Mouse (Mus musculus) spleen, postnatal 14 days (tissue): ENCODE data around the gene Tmub2.

Source experiments
- DNase-seq, 2 experiments: peaks; one replicate each; pipeline ENCODE4 v3.0.0; 2021 to 2022; ENCODE audit warnings: low spot score in 2 of 2

Gene Tmub2

GRCm38 (mm10) chr11:102308104-102308503 is 23.4 kb downstream of the Tmub2 start:
- DNase-seq, result no peak

GRCm38 (mm10) chr11:102308979-102309378 is 24.2 kb downstream of the Tmub2 start:
- DNase-seq, result peak; percentile 97

DNA sequence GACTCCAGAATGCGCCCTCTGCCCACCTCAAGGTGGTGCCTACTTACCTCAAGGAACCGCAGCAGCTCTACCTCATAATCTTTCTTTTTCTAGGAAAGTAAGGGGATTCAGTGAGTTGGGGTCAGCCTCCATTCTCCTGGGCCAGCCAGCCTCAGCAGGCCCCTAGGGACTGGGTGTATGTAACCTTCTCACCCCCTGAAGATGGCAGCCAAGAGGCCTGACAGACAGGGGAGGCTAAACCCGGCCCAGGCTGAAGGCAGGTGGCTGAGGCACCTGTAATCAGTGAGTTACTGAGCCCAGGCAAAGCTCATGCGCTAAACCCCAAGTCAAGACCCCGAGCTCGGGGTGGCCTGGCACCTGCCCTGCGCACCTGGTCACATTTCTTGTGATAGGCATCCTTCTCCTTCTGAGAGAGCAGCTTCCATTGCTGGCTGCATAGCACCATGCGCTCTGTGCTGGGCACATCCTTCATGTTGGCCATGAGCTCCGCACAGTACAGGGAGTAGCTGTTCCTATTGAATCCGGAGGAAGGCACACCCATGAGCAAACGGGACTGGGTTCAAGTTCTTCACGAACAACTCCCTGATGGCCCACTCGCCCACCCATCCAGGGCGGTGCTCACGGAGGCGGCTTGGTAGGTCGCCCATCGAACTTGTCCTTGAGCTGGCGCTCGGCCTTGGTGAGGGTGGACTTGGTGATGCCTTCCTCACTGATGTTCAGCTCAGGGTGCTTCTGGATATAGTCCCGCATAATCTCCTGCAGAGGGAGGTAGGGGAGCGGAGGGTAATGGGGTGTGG is 25.3 kb downstream of the Tmub2 start:
- DNase-seq, result no peak

DNA sequence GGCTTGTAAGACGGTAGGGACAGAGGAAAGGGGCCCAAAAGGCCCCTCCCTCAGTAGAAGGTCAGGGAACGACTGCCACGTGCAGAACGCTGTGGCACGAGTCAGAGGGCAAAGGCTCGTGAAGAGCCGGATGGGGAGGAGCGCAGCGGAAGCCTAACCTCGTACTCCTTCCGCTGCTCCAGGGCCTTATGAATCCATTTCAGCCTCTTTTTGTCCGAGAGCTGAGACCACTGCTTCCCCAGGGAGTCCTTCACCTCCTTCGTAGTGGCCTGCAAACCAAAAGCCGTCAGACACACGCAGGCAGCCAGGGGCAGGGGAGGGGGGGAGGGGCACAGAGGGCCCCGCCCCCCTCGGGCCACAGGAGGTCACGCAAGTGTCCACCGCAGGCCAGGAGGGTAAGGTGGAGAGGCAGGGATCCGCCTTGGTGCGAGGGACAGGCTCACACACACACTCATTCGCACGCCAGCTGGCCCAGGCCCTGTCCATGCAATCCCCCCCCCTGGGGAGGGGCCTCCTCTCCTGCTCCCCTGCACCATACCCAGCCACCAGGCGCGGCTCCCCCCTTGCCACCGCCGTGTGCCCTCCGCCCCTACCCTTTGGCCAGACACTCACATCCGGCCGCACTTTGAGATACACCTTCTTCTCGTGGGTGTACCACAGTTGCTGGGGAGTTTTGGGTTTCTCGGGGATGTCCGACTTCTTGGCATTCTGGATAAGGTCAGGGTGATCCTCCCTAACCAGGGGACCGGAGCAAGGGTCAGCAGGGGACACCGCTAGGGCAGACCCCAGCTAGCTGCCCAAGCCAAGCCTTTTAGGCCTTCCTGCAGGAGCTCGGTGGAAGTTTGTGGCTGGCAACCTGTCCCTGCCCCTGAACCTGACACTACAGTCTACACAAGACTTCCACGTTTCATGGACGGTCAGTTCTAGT is 26.3 kb downstream of the Tmub2 start:
- no peak for DNase-seq

DNA sequence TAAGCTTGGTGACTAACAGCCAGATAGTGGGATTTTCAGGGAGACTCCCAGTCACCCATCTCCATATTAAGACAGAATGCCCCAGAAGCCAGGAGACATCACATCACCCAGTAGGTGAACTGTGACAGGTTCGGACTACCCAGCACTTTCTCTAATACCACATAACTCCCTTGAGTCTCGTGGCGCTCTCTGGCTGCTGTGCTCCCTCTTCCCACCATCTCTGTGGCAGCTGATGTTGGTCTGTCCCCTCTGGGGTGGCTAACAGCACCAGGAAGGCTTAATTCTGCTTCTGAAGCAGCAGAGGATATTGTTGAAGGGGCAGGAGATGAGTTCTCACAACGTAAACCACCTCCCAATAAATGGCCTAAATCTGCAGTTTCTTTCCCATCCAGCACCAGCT is 27.2 kb downstream of the Tmub2 start:
- no peak for DNase-seq

DNA sequence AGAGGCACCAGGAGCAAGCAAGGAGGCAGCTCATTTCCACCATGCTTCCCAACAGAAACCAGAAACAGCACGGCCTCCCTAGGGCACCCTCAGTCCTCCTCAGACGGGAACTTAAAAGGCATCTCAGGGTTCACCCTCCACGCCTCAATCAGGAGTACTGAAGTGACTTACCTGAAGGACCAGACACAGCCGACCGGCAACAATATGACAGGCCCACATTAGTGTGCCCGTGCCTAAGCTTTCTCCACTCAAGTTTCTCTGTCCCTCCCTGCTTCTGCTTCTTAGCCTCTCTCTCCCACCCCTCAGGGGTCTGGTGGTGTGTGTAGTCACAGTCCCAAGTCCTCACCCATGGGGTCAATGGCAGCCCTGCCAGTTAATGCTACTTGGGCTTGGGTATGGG is 27.9 kb downstream of the Tmub2 start:
- DNase-seq, result no peak

- no peak for DNase-seq
These were observed 29.6 kb downstream of the Tmub2 start for GRCm38 (mm10) chr11:102314321-102314720.

DNA sequence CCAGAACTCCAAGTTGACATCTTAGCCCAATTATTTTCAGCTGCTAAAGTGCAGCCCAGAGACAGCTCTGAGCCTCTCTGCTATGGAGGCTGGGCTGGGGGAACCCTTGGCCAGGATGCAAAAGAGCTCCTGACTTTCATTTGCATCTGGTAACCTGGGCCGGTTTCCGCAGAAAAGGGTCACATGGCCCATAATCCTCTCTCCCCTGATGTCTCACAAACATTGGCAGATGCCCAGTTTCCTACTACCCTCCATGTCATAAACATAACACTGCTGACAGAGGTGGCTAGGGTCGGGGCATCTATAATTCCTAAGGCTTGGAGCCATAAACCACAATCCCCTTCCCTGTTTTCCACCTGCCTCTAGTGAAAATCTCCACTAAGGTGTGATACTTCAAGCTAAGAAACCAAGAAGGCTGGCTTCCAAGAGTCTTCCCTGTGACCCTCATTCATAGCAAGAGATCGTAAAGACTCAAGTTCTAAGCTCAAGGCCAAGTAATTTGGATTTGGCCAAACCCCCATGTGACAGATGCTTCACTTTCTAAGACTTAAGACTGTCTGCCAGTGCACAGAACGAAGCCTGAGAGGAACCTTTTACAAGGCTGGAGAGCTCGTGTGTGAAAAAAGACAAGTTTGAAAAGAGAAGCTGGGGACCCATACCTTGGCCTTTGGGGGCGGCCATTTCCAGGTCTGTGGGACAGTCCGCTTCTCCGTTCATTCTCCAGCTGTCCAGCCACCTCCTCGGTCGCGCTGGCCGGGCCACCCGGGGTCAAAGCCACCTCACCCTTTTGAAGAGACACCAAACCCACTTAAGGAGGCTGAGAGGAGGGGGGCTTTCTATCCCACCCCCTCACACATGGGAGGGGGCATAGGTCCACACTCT is 31.2 kb downstream of the Tmub2 start:
- no peak for DNase-seq

DNA sequence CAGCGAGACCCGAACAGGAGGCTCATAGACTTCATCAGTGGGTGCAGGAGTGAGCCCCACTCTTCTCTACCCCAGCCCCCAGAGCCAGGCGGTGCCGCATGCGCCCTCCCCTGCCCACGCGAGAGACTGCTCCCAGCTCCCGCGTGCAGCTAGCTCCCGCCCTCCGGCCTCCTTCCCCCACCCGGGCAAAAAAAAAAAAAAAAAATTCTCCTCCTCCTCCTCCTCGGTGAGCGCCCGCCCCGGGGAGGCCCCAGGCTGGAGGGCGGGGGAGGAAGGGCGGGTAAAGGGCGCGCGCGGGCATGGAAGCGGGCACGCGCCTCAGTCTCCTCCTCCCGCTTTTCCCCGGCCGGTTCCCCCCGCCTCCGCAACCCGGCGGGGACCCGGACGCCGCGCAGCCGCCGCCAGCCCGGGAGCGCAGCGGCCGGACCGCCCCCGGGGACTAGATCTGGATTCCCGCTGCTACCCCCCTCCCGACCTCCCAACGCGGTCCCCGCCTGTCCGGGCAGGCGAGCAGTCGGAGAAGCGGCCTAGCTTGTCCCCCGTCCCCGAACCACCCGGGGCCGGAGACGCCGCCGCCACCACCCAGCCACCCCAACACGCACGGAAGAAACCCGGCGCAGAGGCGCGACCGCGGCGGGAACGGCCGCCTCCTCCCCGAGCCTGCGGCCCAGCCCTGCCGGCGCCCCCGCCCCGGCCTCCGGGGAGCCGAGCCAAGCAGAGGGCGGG is 32.0 kb downstream of the Tmub2 start:
- peak; percentile 87 to 88 for DNase-seq

- DNase-seq, result peak; percentile 49 to 66
These were observed 32.7 kb downstream of the Tmub2 start for GRCm38 (mm10) chr11:102317298-102317900.

- DNase-seq, result peak; percentile 54 to 63
These were observed 33.3 kb downstream of the Tmub2 start for GRCm38 (mm10) chr11:102317901-102318575.

GRCm38 (mm10) chr11:102318576-102319409 is 34.1 kb downstream of the Tmub2 start:
- peak in 1 of 2 experiments; percentile 59 for DNase-seq

- peak; percentile 72 to 75 for DNase-seq
These were observed 34.7 kb downstream of the Tmub2 start, which contains the start of gene Ubtf for GRCm38 (mm10) chr11:102319410-102319792. Gene Ubtf, minus strand, starts transcription at chr11:102319742.

- peak; percentile 63 to 69 for DNase-seq
These were observed 35.4 kb downstream of the Tmub2 start for GRCm38 (mm10) chr11:102319941-102320685.

GRCm38 (mm10) chr11:102320686-102321005 is 35.9 kb downstream of the Tmub2 start:
- DNase-seq, result no peak

DNA sequence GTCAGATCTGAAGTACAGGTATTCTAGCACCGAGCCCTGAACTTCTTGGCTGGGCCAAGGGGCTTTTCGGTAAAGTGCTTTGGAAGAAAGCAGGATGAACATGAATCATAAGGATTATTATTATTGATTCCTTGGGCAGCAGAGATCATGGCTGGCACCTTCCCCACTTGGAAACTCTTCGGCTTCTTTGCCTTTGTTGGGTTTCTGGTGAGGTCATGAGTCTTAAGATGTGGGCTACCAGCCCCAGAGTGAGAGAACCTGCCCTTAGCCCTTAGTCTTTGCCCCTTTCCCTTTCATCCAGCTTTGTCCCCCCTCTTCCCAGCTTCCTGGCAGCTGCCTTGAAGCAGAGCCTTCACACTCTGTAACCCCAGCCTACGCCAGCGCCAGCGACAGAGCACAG is 37.2 kb downstream of the Tmub2 start:
- DNase-seq, result no peak

- no peak for DNase-seq
These were observed 38.8 kb downstream of the Tmub2 start for GRCm38 (mm10) chr11:102323516-102323915.

- no peak for DNase-seq
These were observed 42.5 kb downstream of the Tmub2 start for GRCm38 (mm10) chr11:102327250-102327649.
